Mouse (Mus musculus): ENCODE measurements around the gene Synj1.

- no peak for TF ChIP-seq POLR2A (IDR thresholded peaks at IDR 0.05; ENCODE audit: low read depth, low read length)
- no peak for TF ChIP-seq CTCF (IDR thresholded peaks at IDR 0.05; ENCODE audit: borderline replicate concordance, insufficient read depth, low read length)
Observed at GRCm38 (mm10) chr16:90933534-90934176, 77.5 kb downstream of the Synj1 start.
